Mouse (Mus musculus) CD4-positive, CD25-positive, alpha-beta regulatory T cell, adult 4 months (primary cell): Measurements from ENCODE around the gene Ahnak. TPM values are rescaled to one million over a fixed set of nuclear protein-coding genes. Genes with fewer than 3 reads are reported as not detected.
"Not testable (repeated sequence)": the region's sequence is repeated elsewhere in the genome, so short reads cannot be mapped to it uniquely, and the experiment has no call there.

Experiments
- ATAC-seq: one replicate; pipeline ENCODE4 v1.8.0; 2017
- polyA plus RNA-seq, 2 experiments: library from polyadenylated mRNA; unstranded; fragments of 100-300 nt; shearing (Covaris generic); gene quantifications; one replicate each; pipeline ENCODE4 v1.2.1; 2017

Ahnak gene
- polyA plus RNA-seq, 2 experiments from 2014 or later = 45.2 to 48.9 TPM

DNA sequence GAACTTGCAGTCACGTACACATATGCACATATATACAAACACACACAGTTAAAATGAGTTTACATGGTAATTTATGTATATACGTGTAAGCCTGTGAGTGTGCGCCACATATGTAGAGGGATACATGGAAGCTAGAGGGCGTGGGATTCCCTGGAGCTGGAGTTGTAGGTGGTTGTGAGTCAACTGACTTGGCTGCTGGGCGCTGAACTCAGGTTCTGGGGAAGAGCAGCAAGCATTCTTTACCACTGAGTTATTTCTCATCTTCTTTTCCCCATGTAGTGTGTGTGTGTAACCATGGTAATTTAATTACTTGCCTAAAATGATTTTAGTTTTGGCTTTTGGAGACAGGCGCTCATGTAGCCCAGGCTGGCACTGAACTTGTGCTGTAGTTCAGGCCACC is 7.5 kb downstream of the Ahnak start:
- ATAC-seq = no peak

DNA sequence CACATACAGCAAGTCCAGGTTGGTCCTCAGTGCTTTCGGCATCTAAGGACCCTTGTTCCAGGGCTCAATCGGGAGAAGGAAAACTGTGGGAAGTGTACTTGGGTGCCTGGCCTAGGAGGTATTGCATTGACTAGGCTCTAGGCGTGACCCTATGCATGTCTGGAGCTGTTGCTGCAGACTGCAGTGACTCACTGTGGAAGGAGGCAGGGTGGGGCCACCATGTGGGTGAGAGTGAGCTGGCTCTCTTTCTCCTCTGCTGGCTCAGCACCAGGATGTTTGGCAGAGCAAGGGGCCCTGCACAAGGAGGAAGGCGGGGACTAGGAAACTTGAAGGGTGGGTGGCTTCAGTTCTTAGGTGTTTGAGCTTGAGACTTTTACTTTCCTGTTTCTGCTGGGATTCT is 8.5 kb downstream of the Ahnak start:
- peak; percentile 92 for ATAC-seq

DNA sequence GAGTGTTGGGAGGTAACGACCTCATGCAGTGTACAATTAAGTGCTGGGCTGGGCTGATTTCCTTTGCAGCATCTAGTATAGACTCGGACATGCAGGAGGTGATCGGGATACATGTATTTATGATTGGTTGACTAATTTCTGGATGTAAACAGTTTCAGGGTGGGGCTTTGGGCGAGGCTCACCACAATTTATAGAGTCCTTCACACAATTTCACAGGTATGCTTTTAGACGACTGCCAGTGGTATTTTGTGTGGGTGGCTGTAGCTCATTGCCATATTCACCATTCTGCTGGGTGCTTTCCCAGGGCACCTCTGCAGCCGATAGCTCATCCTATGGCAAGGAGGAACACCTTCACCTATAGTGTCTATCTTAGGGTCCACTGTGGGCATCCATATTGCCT is 9.5 kb downstream of the Ahnak start:
- ATAC-seq = peak; percentile 17

- ATAC-seq = no peak
Measured at GRCm38 (mm10) chr19:8999223-8999622, 10.1 kb downstream of the Ahnak start.

DNA sequence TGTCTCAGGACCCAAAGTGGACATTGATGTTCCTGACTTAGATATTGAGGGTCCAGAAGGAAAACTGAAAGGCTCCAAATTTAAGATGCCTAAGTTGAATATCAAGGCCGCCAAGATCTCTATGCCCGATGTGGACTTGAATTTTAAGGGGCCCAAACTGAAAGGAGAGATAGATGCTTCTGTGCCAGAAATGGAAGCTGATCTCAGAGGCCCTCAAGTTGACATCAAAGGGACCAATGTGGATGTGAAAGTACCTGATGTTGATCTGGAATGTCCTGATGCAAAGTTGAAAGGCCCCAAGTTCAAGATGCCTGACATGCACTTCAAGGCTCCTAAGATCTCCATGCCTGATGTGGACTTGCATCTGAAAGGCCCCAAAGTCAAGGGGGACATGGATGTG is 17.8 kb downstream of the Ahnak start:
- ATAC-seq = not testable (repeated sequence)

DNA sequence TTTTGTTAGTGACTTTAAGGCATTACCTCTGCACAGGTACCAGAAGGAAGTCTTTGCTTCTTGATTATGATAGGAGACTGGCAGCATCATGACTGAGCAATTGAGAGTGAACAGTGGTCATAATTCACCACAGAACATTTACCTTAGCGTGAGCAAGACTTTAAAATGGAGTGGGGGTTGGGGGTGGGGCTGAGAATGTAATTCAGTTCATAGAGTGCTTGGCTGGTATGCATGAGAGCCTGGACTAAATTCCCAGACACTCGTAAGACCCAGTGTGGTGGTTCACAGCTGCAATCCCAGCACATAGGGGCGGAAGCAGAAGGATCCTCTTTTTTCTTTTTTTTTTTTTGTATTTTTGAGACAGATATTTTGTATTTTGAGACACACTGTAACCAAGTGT is 30.2 kb downstream of the Ahnak start:
- ATAC-seq = no peak

DNA sequence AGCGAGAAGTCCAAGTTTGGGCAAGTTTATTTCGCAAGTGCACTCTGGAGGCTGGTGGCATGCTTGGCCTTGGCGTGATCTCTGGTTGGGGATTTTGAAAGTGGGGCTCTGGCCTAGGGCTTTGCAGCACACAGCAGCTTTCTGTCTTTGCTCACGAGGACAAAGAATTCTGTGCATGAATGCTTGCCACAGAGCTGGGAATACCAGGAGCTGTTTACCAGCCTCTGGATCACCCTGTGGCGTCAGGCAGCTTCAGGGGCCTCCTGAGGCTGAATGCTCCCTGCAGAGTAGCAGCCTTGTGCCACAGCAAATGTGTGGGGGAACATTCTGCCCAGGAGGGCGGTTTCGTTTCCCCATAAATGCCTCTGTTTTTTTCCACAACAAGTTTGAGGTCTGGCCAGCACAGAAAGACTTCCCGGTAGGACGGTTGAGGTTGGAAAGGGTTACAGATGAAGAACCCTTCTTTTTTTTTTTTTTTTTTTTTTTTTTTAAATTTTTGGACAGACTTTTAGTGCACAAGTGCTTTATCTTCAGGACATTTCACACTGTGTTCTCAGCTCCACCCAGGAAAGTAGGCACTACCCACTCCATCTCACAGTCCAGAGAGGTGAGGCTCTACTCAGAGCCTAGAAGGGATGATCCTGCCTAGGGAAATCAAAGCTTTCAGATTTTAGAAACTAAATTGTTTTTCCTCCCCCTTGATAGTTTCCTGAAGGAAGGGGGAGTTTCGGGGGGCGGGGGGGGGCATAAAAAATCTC is 34.1 kb downstream of the Ahnak start:
- no peak for ATAC-seq

DNA sequence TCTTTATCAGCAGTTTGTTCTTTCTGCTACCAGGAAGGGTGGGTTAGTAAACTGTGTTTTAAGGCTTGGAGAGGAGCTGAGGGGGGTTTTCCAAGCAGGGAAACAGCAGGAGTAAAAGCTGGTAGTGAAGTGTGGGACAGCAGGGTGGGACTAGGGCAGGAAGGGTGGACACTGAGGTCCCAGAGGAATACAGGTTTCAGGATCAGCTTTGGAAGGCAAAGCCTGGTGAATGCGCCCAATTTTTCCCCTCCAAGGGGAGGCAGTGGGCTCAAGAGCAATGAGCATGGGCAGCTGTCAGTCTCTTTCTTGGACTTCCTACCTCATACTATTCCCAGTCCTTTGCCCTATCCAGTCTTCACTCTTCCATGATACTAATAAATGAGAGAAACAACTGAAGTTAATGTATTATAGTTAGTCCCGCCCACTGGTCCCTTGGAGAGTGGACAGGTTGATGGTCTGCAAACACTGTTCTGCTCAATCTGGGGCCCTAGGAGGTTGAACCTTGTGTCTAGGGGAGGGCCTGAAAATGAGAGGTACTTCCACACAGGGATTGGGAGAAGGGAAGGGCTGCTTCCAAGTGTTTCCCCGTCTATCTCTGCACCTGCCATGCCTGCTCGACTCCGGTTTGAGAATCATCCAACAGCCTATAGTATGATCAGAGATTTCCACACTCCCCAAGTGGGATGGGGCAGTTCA is 36.6 kb downstream of the Ahnak start:
- ATAC-seq = no peak

GRCm38 (mm10) chr19:9026634-9027033 is 37.5 kb downstream of the Ahnak start:
- no peak for ATAC-seq

DNA sequence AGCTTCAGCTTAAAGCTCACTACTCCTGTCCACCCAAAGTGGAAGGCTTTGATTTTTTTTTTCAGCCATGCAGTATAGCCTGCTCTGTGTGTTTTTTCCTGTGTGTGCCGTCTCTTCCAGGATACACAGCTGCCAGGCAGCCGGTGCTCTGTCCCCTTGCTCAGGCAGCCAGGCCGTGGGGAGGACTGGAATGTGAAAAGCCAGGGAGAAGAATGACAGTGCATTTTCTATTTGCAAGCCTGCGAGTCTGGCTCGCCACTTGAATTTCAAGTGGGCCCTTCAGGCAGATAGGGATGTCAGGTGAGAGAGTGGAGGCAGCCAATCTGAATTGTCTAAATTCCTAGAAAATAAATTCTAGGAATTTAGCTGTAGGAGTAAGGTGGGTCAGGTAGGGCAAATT is 38.7 kb downstream of the Ahnak start:
- ATAC-seq = no peak

GRCm38 (mm10) chr19:9028375-9028774 is 39.3 kb downstream of the Ahnak start:
- no peak for ATAC-seq

DNA sequence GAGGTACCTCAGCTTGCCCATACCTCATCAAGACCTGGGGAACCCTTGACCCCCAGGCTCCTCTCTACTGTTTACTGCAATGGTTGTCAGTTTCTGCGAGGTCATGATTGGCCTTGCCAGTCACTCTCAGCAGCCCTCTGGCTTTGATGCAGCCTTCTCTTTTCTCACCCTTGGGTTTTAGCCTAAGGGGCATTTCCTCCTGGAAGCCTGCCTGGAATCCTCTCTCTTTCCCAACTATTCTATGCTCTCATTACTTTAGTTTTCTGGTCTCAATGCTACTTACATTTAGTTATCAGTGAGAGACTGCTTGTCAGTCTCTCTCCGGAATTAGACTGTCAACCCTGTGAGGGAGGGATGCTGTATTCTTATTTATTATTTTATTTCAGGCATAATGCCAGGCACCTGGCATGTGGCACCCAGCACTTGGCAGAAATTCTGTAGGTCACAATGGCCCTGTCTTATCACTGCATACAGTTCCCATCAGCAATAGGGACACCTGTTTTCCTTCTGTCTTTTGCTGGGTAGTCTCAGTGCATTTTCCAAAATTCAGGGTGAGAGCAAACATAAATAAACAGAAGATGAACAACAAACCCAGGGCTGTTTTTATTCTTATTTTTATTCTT is 40.7 kb downstream of the Ahnak start:
- no peak for ATAC-seq

DNA sequence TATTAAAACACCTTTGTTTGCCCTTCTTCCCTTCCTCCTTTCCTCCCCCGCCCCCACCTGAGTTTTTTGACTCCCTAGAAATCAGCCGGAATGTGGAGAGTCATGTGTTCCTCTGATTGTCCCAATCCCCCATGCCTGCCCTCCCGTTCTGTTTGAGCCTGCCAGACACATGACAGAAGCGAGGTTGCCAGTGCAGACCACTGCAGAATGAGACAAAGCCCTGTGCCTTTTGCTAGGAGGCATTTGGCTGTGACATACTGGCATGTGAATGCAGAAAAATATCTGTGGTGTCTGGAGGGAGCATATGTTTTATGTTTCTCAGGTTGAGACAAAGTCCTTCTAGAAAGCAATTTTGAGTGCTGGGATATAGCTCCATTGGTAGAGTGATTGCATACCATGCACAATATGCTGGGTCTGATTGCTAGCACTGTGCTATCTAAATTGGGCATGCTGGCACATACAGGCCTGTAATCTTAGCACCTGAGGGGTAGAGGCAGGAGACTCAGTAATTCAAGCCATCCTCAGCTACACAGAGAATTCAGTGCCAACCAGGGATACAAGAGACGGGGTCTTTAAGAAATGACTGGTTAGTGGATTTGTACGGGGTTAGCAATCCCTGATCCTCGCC is 43.5 kb downstream of the Ahnak start:
- ATAC-seq = no peak

- ATAC-seq = no peak
Measured at GRCm38 (mm10) chr19:9033412-9034340, 44.6 kb downstream of the Ahnak start.

- ATAC-seq = no peak
Measured at GRCm38 (mm10) chr19:9034480-9034879, 45.4 kb downstream of the Ahnak start.

DNA sequence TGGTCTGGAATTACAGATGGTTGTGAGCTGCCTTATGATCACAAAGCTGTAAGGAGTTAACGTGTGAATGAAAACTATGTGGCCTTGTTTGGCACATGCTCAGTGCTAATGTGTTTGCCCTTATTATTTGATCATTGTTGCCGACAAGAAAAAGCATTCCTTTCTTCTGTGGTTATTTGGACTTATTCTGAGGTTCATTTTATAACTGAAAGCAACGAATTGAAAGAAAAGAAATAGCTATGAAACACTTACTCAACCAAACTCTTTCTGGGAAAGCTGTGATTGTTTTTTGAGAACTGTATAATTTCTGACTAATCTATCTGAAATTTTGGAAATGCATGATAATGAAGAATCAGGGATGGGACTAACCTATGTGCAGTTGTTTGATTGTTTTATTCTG is 46.0 kb downstream of the Ahnak start:
- ATAC-seq = no peak

- peak; percentile 90 for ATAC-seq
Measured at GRCm38 (mm10) chr19:9038136-9038535, 49.1 kb downstream of the Ahnak start.

DNA sequence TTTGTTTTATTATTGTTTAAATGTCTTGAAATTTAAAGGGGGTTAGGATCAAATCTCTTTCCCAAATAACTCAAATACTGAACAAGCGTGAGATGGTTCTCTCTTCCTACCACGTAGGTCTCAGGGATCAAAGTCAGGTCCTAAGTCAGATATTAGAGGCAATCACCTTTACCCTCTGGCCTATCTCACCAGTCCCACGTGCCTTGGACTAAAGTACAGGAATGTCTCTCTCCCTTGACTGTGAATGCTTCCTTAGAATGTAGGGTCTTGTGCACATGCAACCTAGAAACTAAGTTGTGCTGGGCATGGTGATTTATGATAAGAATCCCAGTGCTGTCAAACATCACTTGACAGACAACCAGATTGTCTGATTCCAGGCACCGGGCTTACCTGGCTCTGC is 50.2 kb downstream of the Ahnak start:
- no peak for ATAC-seq

DNA sequence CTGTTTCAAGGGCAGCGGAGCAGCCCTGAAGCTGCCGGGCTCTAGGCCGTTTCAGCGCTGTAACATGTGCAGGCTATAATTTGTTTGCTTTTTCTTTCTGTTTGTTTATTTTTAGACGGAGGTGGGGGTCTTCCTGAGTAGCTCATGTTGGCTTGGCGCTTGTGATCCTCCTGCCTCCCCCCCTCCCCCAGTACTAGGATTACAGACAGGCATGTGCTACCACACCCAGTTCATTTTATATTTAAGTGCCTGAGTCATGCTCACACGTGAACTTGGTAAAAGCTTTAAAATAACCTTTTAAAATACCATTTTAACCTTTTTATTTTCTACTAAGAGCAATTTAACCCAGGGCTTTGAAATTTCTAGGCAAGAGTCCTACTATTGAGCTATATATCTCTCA is 50.8 kb downstream of the Ahnak start:
- no peak for ATAC-seq

GRCm38 (mm10) chr19:9040649-9041048 is 51.6 kb downstream of the Ahnak start:
- ATAC-seq = no peak

- no peak for ATAC-seq
Measured at GRCm38 (mm10) chr19:9041074-9041473, 52.0 kb downstream of the Ahnak start.

GRCm38 (mm10) chr19:9043123-9043522 is 54.0 kb downstream of the Ahnak start:
- ATAC-seq = no peak
